Mouse (Mus musculus): ENCODE measurements around the gene Irf2. TPM values are rescaled to one million over a fixed set of nuclear protein-coding genes. Genes with fewer than 3 reads are reported as not detected.

Irf2 gene
- polyA plus RNA-seq, 1 experiment from 2014 or later: 13.7 TPM

GRCm38 (mm10) chr8:46850258-46850897, 110.8 kb downstream of the Irf2 start:
- Histone ChIP-seq H3K9me3 (replicated peaks) (no peaks in the 10 kb centered on the region), H3K9ac (no peak overlapping the region), H3K36me3 (ENCODE audit: poor library complexity, severe bottlenecking) (peaks cover 18% of the 10 kb centered on the region; the same call in 1 of the 2 replicates), H3K27ac (no peak overlapping the region), H3K4me2 (no peak overlapping the region), H3K27me3 (no peaks in the 10 kb centered on the region), H3K4me1 (no peaks in the 10 kb centered on the region), H3K4me3 (no peak overlapping the region)
- WGBS: 96% methylated on average over 6 of the region's 6 CpGs
- ATAC-seq: no peak

GRCm38 (mm10) chr8:46851560-46851959, 112.0 kb downstream of the Irf2 start:
- Histone ChIP-seq H3K27me3 (no peaks in the 10 kb centered on the region), H3K36me3 (ENCODE audit: poor library complexity, severe bottlenecking) (peaks cover 8% of the 10 kb centered on the region; the same call in 1 of the 2 replicates), H3K4me2 (no peak overlapping the region), H3K27ac (no peak overlapping the region), H3K4me1 (no peaks in the 10 kb centered on the region), H3K9ac (no peak overlapping the region), H3K9me3 (replicated peaks) (no peaks in the 10 kb centered on the region), H3K4me3 (no peak overlapping the region)
- WGBS: 91% methylated on average over 4 of the region's 4 CpGs
- no peak for ATAC-seq

- no peaks in the 10 kb centered on the region for H3K27me3 ChIP-seq
- peaks cover 5% of the 10 kb centered on the region; the same call in 1 of the 2 replicates for H3K36me3 ChIP-seq (ENCODE audit: poor library complexity, severe bottlenecking)
- no peak overlapping the region for H3K4me2 ChIP-seq
- H3K27ac ChIP-seq: no peak overlapping the region
- no peaks in the 10 kb centered on the region for H3K9me3 ChIP-seq (replicated peaks)
- WGBS: 90% methylated on average over 11 of the region's 11 CpGs
- no peak overlapping the region for H3K9ac ChIP-seq
- no peak for ATAC-seq
- no peaks in the 10 kb centered on the region for H3K4me1 ChIP-seq
- no peak overlapping the region for H3K4me3 ChIP-seq
These were observed 112.8 kb downstream of the Irf2 start for GRCm38 (mm10) chr8:46852377-46852776.

- Histone ChIP-seq H3K36me3 (ENCODE audit: poor library complexity, severe bottlenecking) (no peaks in the 10 kb centered on the region), H3K4me3 (no peak overlapping the region), H3K4me2 (no peak overlapping the region), H3K27ac (no peak overlapping the region), H3K9ac (no peak overlapping the region), H3K27me3 (no peaks in the 10 kb centered on the region), H3K9me3 (replicated peaks) (no peaks in the 10 kb centered on the region), H3K4me1 (peaks cover 6% of the 10 kb centered on the region)
- WGBS: 35% methylated on average over 7 of the region's 7 CpGs
- ATAC-seq: no peak
These were observed 119.8 kb downstream of the Irf2 start for GRCm38 (mm10) chr8:46859164-46859846.

GRCm38 (mm10) chr8:46859847-46860167, 120.3 kb downstream of the Irf2 start:
- no peak for ATAC-seq
- Histone ChIP-seq H3K9ac (no peak overlapping the region), H3K4me2 (no peak overlapping the region), H3K4me1 (peaks cover 6% of the 10 kb centered on the region), H3K9me3 (replicated peaks) (no peaks in the 10 kb centered on the region), H3K36me3 (ENCODE audit: poor library complexity, severe bottlenecking) (no peaks in the 10 kb centered on the region), H3K27me3 (no peaks in the 10 kb centered on the region), H3K4me3 (no peak overlapping the region), H3K27ac (no peak overlapping the region)
- 53% methylated on average over 8 of the region's 8 CpGs for WGBS

- no peaks in the 10 kb centered on the region for H3K36me3 ChIP-seq (ENCODE audit: poor library complexity, severe bottlenecking)
- no peak overlapping the region for H3K9ac ChIP-seq
- H3K27ac ChIP-seq: no peak overlapping the region
- 90% methylated on average over 5 of the region's 5 CpGs for WGBS
- no peaks in the 10 kb centered on the region for H3K27me3 ChIP-seq
- ATAC-seq: no peak
- no peak overlapping the region for H3K4me2 ChIP-seq
- H3K4me1 ChIP-seq: peaks cover 6% of the 10 kb centered on the region
- H3K9me3 ChIP-seq (replicated peaks): no peaks in the 10 kb centered on the region
- H3K4me3 ChIP-seq: no peak overlapping the region
These were observed 123.0 kb downstream of the Irf2 start for GRCm38 (mm10) chr8:46862508-46862907.

GRCm38 (mm10) chr8:46865428-46865827, 125.9 kb downstream of the Irf2 start:
- no peak overlapping the region for H3K27ac ChIP-seq
- H3K4me2 ChIP-seq: no peak overlapping the region
- 81% methylated on average over 1 of the region's 1 CpGs for WGBS
- H3K36me3 ChIP-seq (ENCODE audit: poor library complexity, severe bottlenecking): no peaks in the 10 kb centered on the region
- H3K9me3 ChIP-seq (replicated peaks): no peaks in the 10 kb centered on the region
- no peak for ATAC-seq
- H3K9ac ChIP-seq: no peak overlapping the region
- no peaks in the 10 kb centered on the region for H3K4me1 ChIP-seq
- no peaks in the 10 kb centered on the region for H3K27me3 ChIP-seq
- no peak overlapping the region for H3K4me3 ChIP-seq

GRCm38 (mm10) chr8:46867440-46867839, 127.9 kb downstream of the Irf2 start:
- Histone ChIP-seq H3K4me2 (no peak overlapping the region), H3K27me3 (no peaks in the 10 kb centered on the region), H3K27ac (no peak overlapping the region), H3K36me3 (ENCODE audit: poor library complexity, severe bottlenecking) (no peaks in the 10 kb centered on the region), H3K9me3 (replicated peaks) (no peaks in the 10 kb centered on the region), H3K4me1 (no peaks in the 10 kb centered on the region), H3K4me3 (no peak overlapping the region), H3K9ac (no peak overlapping the region)
- WGBS: 48% methylated on average over 4 of the region's 4 CpGs
- ATAC-seq: no peak

- Histone ChIP-seq H3K36me3 (ENCODE audit: poor library complexity, severe bottlenecking) (no peaks in the 10 kb centered on the region), H3K4me2 (no peak overlapping the region), H3K9ac (no peak overlapping the region), H3K4me1 (no peaks in the 10 kb centered on the region), H3K27me3 (no peaks in the 10 kb centered on the region), H3K27ac (no peak overlapping the region), H3K9me3 (replicated peaks) (no peaks in the 10 kb centered on the region), H3K4me3 (no peak overlapping the region)
- 84% methylated on average over 8 of the region's 8 CpGs for WGBS
- no peak for ATAC-seq
These were observed 129.0 kb downstream of the Irf2 start for GRCm38 (mm10) chr8:46868346-46869065.

GRCm38 (mm10) chr8:46869521-46869925, 130.0 kb downstream of the Irf2 start:
- 89% methylated on average over 6 of the region's 6 CpGs for WGBS
- no peak for ATAC-seq

GRCm38 (mm10) chr8:46871086-46871485, 131.6 kb downstream of the Irf2 start:
- H3K27ac ChIP-seq: no peak overlapping the region
- H3K36me3 ChIP-seq (ENCODE audit: poor library complexity, severe bottlenecking): no peaks in the 10 kb centered on the region
- no peak overlapping the region for H3K9ac ChIP-seq
- H3K4me3 ChIP-seq: no peak overlapping the region
- H3K4me2 ChIP-seq: no peak overlapping the region
- no peaks in the 10 kb centered on the region for H3K27me3 ChIP-seq
- no peaks in the 10 kb centered on the region for H3K9me3 ChIP-seq (replicated peaks)
- H3K4me1 ChIP-seq: no peaks in the 10 kb centered on the region
- 93% methylated on average over 4 of the region's 4 CpGs for WGBS
- ATAC-seq: no peak

More at GRCm38 (mm10) chr8:46869521-46869925, 130.0 kb downstream of the Irf2 start:
- Histone ChIP-seq H3K27ac (no peak overlapping the region), H3K9ac (no peak overlapping the region), H3K27me3 (no peaks in the 10 kb centered on the region), H3K9me3 (replicated peaks) (no peaks in the 10 kb centered on the region), H3K36me3 (ENCODE audit: poor library complexity, severe bottlenecking) (no peaks in the 10 kb centered on the region), H3K4me2 (no peak overlapping the region), H3K4me3 (no peak overlapping the region), H3K4me1 (no peaks in the 10 kb centered on the region)

- H3K4me1 ChIP-seq: 0 out of 2 replicates have a peak, but pooled peaks cover 6% of the 10 kb centered on the region
- H3K9me3 ChIP-seq (replicated peaks): no peaks in the 10 kb centered on the region
- no peak for ATAC-seq
- no peak overlapping the region for H3K9ac ChIP-seq
- no peak overlapping the region for H3K4me2 ChIP-seq
- H3K27ac ChIP-seq: no peak overlapping the region
- no peaks in the 10 kb centered on the region for H3K27me3 ChIP-seq
- no peak overlapping the region for H3K4me3 ChIP-seq
- no peaks in the 10 kb centered on the region for H3K36me3 ChIP-seq (ENCODE audit: poor library complexity, severe bottlenecking)
- WGBS: 61% methylated on average over 2 of the region's 2 CpGs
These were observed 136.2 kb downstream of the Irf2 start for GRCm38 (mm10) chr8:46875615-46876293.
